Mouse (Mus musculus): ENCODE measurements around the gene Brpf1.

DNA sequence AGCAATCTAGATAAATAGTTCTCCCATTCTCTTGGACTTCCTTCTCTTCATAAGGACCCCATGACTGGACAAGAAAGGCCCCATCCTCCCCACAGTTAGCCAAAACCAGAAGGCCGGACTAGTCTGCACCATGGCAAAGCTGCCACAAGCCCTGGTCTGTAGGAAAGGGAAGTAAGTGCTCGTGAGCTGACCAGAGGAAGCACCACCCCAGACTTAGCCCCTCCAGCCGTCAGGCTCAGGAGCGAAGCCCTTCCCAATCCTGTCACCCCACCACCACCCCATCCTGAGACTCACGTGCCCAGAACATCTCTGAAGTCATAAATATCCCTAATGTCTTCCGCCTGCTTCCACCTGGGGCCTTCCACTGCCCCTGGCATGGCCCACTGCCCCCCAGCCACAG is 34.6 kb downstream of the Brpf1 start:
- TF ChIP-seq GATA1 (IDR thresholded peaks at IDR 0.05; ENCODE audit: low read length), result no peak
- no peak for TF ChIP-seq TAL1 (IDR thresholded peaks at IDR 0.05; ENCODE audit: low read length)

All from erythroblast, embryonic 14.5 days (primary cell).